Mouse (Mus musculus): Measurements from ENCODE around the gene Papln.

The Papln gene

DNA sequence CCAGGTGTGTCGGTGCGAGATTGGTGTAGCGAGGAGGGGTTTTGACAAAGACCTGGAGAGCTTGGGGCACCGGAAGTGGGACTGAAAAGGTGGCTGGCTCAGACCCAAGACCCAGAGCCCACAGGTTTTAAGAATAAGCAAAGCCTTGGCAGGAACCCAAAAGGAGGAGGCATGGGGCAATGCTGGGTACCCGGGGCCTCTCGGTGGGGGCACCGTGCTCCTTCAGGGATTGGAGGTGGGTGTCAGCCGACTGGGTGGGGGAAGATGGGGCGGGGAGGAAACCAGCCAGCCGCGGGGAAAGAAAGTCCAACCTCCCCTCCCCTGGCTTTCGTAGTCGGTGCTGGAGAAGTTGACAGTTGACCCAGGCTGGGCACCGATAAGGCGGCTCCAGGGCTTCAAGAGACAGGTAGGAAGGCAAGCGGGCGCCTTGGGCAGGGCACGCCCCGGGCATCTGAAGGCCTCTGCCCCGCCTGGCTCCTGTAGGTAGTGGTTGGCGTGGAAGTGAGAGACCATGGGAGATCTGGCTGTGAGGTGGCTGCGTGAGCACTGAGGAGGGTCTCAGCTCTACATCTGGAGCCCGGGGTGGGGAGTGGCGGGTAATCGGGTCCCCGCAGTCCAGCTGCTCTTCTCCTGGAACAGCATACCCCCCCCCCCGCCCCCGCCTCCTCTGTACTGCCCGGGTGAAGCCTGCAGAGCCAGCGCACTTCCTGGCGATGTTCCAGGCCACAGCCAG, at the start of gene Papln:
Gene Papln (plus strand): TSS at position 324 of the 733 bp plus-strand sequence.
- DNase-seq (ENCODE audit: low read depth) = no peak

GRCm38 (mm10) chr12:83713749-83714148, 49.7 kb upstream of the Papln start:
- DNase-seq (ENCODE audit: low read depth) = peak; percentile 27

DNA sequence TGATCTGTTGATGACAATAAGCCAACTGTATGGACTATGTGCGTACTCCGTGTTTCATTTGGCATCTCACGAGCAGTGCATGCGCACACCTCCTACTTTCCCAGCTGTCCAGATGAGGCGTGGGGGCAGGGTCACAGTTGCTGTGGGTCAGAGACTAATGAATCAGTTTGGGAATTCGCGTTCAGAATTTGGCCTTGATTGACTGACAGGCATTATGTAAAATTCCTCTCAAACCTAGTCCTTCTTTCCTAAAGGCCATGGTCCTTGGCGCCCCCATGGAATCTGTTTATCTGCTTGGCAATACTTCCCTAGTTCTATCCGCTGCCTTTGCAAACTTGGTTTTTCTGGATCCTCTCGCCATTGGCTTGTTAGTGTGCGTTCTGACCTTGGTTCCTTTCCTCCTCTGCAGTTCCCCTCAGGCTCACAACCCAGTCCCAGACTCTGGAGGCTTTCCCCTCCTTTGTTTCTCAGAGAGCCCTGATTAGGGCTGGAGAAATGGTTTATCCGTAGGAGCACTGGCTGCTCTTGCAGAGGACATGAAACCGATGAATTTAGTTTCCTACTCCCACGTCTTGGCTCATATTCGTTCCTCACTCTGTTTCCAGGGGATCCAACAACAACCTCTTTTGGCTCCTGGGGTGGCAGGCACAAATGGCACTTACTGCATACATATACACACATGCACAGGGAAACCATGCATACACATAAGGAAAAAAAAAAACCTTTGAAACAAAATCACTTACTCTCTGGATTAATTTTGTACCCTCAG, 46.8 kb upstream of the Papln start:
- DNase-seq (ENCODE audit: low read depth) = no peak

DNA sequence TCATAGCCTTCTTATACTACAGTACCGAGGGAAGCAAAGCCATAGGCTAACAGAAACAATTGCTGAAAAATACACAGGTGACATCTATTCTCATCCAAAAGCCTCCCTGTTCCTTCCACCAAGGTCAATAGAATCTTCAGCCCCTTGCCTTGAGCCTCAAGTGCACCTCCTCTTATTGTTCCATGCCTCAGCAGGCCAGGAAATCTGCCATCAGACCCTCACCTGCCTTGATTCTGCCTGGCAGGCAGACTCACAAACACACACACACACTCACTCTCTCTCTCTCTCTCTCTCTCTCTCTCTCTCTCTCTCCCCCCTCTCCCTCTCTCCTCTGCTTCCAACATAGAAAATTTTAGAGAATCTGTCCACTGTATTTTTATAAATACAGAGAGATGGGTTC, 44.0 kb upstream of the Papln start:
- DNase-seq (ENCODE audit: low read depth) = no peak

DNA sequence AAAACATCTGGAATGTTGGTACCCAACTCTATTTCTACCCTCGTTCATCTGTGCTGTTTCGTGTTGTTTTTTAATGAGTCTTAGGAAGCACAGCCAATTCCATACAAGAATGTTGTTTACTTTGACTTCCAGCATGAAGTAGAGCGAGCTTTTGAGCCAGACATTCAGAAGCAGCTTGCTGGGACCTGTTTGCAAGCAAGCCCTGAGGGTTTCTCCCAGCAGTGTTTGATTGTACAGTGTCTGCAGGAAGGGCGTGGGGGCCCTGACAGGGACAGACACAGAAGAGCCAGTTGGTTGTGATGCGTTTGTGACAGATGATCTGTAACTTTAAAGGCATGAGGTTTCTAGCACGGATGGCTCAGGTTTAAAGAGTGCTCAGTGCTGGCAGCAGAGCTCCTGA, 42.2 kb upstream of the Papln start:
- no peak for DNase-seq (ENCODE audit: low read depth)

- DNase-seq (ENCODE audit: low read depth) = no peak
These were observed 40.4 kb upstream of the Papln start for GRCm38 (mm10) chr12:83723037-83723436.

- DNase-seq (ENCODE audit: low read depth) = no peak
These were observed 36.7 kb upstream of the Papln start for GRCm38 (mm10) chr12:83726510-83727308.

- DNase-seq (ENCODE audit: low read depth) = no peak
These were observed 31.2 kb upstream of the Papln start for GRCm38 (mm10) chr12:83732225-83732624.

GRCm38 (mm10) chr12:83734047-83734446, 29.4 kb upstream of the Papln start:
- no peak for DNase-seq (ENCODE audit: low read depth)

DNA sequence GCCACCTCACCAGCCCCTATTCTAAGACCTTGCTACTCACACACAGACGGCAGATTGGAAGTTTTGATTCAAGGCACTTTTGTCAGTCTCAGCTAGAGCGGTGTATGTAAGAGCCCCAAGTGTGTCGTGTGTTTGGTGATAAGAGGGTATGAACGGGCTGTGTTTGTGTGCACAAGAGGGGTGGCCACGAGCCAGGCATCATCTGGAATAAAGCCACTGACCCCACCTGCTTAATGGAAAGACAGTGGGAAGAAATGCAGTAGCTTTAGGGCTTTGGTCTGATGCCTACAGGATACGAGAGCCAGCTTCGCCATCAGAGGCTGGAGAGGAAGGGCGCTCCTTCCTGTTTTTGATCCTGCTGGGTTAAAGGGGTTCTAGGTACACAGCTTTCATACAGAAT, 27.2 kb upstream of the Papln start:
- no peak for DNase-seq (ENCODE audit: low read depth)

GRCm38 (mm10) chr12:83738651-83739050, 24.8 kb upstream of the Papln start:
- DNase-seq (ENCODE audit: low read depth) = no peak

DNA sequence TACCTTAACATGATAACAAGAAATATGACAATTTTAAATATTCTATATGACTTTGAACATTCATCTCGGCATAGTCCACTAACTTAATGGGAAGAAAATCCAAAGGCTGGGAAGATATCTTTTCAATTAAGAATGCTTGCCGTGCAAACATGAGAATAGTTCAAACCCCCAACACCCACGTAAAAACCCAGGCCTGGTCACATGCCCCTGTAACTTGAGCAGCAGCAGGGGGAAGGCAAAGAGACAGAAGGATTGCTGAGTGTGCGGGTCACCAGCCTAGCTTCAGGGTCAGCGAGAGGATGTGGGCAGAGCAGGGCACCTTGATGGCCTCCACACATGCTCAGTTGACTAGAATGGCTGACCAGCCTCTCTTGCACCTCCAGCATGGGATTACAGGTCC, 21.7 kb upstream of the Papln start:
- no peak for DNase-seq (ENCODE audit: low read depth)

DNA sequence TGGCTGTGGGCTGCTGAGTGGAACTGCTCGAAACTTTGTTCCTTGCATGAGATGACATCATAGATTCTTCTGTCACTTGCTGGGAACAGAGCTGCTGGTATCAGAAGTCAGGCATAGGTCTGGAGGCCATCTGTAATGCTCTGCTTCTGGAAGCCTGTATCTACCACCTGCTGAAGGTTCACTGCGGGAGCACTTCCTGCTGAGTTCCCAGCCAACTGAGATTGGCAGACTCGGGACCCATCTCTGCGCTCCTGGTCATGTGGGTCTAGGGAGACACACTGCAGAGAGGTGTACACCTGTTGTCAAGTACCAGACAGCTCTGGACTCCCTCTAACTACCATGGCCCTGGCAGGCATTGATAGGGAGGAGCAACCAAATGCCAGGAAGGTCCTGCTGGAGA, 20.6 kb upstream of the Papln start:
- no peak for DNase-seq (ENCODE audit: low read depth)

GRCm38 (mm10) chr12:83743712-83744111, 19.7 kb upstream of the Papln start:
- DNase-seq (ENCODE audit: low read depth) = no peak

DNA sequence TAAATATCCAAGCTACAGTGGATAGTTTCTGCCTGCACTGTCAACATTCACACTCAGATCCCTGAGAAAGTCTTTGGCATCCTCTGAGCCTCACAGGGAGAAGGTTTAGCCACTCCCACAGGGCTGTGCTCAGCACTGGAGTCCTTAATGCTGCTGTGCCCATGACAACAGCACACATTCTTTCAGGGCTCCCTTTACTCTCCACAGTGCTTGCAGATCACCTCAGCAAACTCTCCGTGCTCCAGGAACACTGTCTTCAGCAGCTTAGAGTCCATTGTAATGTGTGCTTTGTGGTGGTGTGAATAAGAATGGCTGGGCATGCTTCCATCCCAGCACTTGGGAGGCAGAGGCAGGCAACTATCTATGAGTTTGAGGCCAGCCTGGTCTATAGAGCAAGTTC, 14.2 kb upstream of the Papln start:
- no peak for DNase-seq (ENCODE audit: low read depth)

DNA sequence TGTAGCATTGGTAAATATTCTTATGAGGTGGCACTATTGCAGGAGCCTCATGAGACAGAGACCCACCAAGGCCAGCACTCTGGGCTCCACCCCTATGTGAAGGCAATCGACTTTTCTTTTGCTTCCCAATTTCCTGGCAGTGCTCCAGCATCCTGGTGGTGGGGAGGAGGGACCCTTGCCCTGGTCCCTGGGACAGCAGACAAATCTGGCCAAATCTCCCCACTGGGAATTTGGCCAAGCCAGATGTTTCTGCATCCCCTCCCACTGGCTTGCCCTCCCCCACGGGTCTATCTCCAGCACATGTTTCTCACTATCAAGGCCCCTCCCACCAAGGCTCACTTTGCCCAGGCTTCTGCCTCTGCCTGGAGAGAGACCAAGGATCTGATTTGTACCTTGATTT, 10.9 kb upstream of the Papln start:
- no peak for DNase-seq (ENCODE audit: low read depth)

DNA sequence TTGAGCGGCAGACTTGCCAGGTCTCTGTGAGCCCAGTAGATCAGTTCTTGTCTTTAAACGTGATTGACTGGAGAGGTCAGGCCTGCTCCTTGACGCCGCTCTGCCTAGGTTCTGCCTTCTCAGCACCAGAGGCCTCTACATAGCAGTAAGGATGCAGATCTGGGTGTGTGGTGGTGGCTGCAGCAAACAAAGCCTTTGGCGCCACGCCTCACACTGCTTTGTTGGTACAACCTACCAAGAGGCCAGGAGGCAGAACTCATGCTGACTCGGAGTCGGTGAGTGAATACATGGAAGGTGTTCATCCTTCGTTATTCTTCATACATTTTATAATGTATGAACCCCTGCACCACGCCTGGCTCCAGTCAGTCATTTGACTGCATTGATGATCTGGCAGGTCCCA, 4.7 kb upstream of the Papln start:
- DNase-seq (ENCODE audit: low read depth) = no peak

- DNase-seq (ENCODE audit: low read depth) = no peak
These were observed 3.2 kb upstream of the Papln start for GRCm38 (mm10) chr12:83760201-83760600.

- DNase-seq (ENCODE audit: low read depth) = no peak
These were observed 728 bp upstream of the Papln start for GRCm38 (mm10) chr12:83762706-83763105.

DNA sequence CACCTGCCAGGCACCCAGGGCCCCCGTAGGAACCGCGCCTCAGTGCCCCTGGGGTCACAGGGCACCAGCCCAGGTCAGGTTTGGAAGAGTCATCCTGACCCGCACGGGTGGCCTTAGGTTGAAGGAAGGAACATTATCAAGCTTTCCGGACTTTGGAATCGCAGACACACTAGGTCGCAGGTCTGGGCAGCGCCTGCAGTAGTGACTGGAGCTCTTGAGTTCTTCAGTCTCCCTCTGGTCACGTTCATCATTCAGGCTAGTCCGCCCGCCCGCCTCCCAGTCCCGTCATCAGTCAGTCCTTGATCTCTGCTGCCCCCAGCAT, 571 bp downstream of the Papln start:
- DNase-seq (ENCODE audit: low read depth) = no peak

GRCm38 (mm10) chr12:83764519-83764918, 1.1 kb downstream of the Papln start:
- DNase-seq (ENCODE audit: low read depth) = no peak

DNA sequence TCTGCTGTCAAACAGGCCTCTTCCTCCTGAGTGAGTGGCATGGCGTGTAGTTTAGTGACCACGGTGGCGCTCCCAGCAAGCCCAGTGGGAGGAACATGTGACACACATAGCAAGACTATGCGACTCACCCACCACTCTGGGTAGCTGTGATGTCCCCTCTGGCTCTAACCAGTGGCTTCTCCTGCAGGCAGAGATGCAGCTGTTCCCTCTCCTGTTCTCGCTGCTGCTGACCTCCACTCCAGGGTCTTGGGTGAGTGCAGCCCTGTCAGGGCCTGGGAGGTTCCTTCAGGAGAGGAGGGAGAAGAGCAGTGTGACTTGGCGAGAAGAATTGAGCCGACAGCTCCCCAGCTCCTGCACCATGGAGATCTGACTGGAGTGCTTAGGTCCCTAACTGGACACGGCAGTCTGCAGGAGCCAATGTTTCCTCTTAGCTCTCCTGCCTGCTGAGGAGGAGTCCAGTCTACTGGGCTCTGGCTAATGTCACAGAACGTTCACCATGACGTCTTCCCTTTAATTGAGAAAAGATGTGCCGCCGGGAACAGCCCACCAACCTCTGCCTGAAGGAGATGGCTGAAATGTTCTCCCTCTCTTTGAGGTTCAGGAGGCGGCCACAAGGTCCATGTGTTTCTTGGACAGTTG, 2.6 kb downstream of the Papln start:
- no peak for DNase-seq (ENCODE audit: low read depth)

DNA sequence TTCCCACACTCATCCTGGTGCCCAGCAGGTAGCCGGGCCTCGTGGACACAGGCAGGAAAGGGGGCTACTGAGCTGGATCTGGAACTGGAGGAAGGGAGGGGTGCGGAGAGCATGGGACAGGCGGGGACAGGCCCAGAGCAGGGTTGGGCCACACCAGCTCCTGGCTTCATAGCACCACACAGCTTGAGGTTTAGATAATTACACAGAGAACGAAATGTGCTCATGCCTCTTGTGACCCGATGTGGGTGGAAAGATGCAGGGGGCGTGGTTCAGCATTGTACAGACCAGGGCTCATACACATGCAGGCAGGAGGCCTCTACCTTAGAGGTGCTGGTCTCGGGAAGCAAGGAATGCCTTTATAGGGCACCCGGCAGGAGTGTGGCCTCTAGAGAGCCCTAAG, 4.4 kb downstream of the Papln start:
- no peak for DNase-seq (ENCODE audit: low read depth)

All from fibroblast of lung, adult 2 months (primary cell).